Mouse (Mus musculus) CH12.LX (cell line): ENCODE measurements around the gene Muc3a.

Source experiments
- CHD1 ChIP-seq: IDR thresholded peaks from 2 replicates; pipeline ENCODE4 v1.6.1; 2012; ENCODE audit warnings: low read depth, low read length, improper control_type of control experiment, inconsistent platforms
- EP300 ChIP-seq: IDR thresholded peaks from 2 replicates; pipeline ENCODE4 v1.6.1; 2011; ENCODE audit warnings: low read length, improper control_type of control experiment
- NELFE ChIP-seq: IDR thresholded peaks from 2 replicates; pipeline ENCODE4 v1.6.1; 2011; ENCODE audit warnings: low read depth, low read length, improper control_type of control experiment

DNA sequence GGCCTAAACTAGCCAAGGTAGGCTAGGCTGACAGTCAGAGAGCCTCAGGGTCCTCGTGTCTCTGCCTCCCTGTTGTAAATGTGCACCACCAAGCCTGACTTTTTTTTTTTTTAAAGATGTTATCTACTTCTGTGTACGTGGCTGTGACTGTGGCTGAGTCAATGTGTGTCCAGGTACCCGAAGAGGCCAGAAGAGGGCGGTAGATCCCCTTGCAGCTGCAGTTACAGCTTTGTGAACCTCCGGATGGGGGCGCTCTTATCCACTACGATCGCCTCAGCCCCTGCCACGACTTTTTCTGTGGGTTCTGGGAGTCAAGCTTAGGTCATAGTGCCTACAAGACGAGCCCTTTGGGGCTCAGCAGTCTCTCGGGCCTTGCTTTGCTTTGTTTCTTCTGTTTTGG lies 52.7 kb downstream of the Muc3a start:
- TF ChIP-seq CHD1 (no peak), NELFE (peak; percentile 55; the same call in 1 of the 2 replicates), EP300 (no peak)
